In the genomic region with DNA sequence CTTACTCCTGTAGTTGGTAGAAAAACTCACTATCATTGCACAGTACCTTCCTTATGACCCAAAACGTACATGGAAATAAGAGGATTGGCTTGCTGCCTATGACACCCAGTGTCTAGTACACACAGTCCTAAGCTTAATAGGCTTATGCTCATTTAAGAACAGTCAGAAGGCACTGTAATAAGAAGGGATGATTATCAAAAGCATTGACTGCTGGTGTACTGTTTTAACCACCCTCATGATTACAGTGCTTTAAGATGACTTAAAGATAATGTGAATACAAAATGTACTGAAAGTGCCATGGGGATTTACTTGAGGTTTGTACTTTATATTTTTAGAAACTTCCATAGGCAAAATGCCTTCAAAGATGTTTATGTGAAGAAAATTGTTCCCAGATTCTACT, we compare ENCODE assay signal across 27 mouse cellular contexts.
DNase-seq lines count a peak whose midpoint lies in the region; ATAC-seq lines count a peak whose summit lies in the region.
"Had no signal": no experiment of that assay in that cellular context is flagged by ENCODE, and none has a peak within 500 bp of the region (broad histone marks: within the 10 kb centered on the region; RNA-seq: fewer than 3 reads in every experiment).

No protein-coding gene starts in this region.

- H3K9ac ChIP-seq in embryonic facial prominence, embryonic 14.5 days (ENCODE audit: low read depth, low read length), result no peak overlapping the region
- H3K9ac ChIP-seq: embryonic facial prominence, embryonic 12.5 days; embryonic facial prominence, embryonic 15.5 days; forebrain, embryonic 12.5 days had no signal

- no peak overlapping the region for H3K27ac ChIP-seq in embryonic facial prominence, embryonic 14.5 days (replicated peaks; ENCODE audit: low read depth, low read length)
- H3K27ac ChIP-seq in embryonic facial prominence, embryonic 10.5 days (replicated peaks), result no peak overlapping the region
- H3K27ac ChIP-seq: embryonic facial prominence, embryonic 12.5 days; embryonic facial prominence, embryonic 15.5 days; forebrain, embryonic 10.5 days; forebrain, embryonic 12.5 days had no signal

- ATAC-seq in embryonic facial prominence, embryonic 14.5 days (ENCODE audit: low read depth), result no peak
- ATAC-seq: CD4-positive, CD25-positive, alpha-beta regulatory T cell, adult 4 months; forebrain, embryonic 14.5 days; forebrain, embryonic 16.5 days had no signal

- intact Hi-C loops in heart, postnatal 36 days (cut with DNase I), result no loop called here

- no peaks in the 10 kb centered on the region for H3K4me1 ChIP-seq in embryonic facial prominence, embryonic 14.5 days (ENCODE audit: control insufficient read depth, insufficient read depth, low read length)
- no peaks in the 10 kb centered on the region for H3K4me1 ChIP-seq in embryonic facial prominence, embryonic 10.5 days
- H3K4me1 ChIP-seq: embryonic facial prominence, embryonic 12.5 days; embryonic facial prominence, embryonic 15.5 days; forebrain, embryonic 10.5 days; forebrain, embryonic 12.5 days had no signal

- WGBS in embryonic facial prominence, embryonic 14.5 days, result 62% methylated on average over 1 of the region's 1 CpGs
- WGBS in embryonic facial prominence, embryonic 10.5 days, result 91% methylated on average over 1 of the region's 1 CpGs

- no peaks in the 10 kb centered on the region for H3K36me3 ChIP-seq in embryonic facial prominence, embryonic 14.5 days (ENCODE audit: control insufficient read depth, insufficient read depth, low read length)
- no peaks in the 10 kb centered on the region for H3K36me3 ChIP-seq in embryonic facial prominence, embryonic 10.5 days (replicated peaks)
- H3K36me3 ChIP-seq: embryonic facial prominence, embryonic 12.5 days; embryonic facial prominence, embryonic 15.5 days; forebrain, embryonic 10.5 days; forebrain, embryonic 12.5 days; G1E had no signal

- no peaks in the 10 kb centered on the region for H3K27me3 ChIP-seq in embryonic facial prominence, embryonic 14.5 days (replicated peaks; ENCODE audit: control insufficient read depth, insufficient read depth, low read length)
- H3K27me3 ChIP-seq in embryonic facial prominence, embryonic 10.5 days (replicated peaks; ENCODE audit: low read depth, poor library complexity, severe bottlenecking), result no peaks in the 10 kb centered on the region
- H3K27me3 ChIP-seq: CH12.LX; embryonic facial prominence, embryonic 12.5 days; embryonic facial prominence, embryonic 15.5 days; forebrain, embryonic 12.5 days had no signal

- H3K4me2 ChIP-seq in embryonic facial prominence, embryonic 14.5 days (ENCODE audit: low read depth, low read length), result no peak overlapping the region
- H3K4me2 ChIP-seq: embryonic facial prominence, embryonic 12.5 days; embryonic facial prominence, embryonic 15.5 days; forebrain, embryonic 12.5 days had no signal

- H3K4me3 ChIP-seq in embryonic facial prominence, embryonic 14.5 days (ENCODE audit: low read depth, low read length), result no peak overlapping the region
- H3K4me3 ChIP-seq in embryonic facial prominence, embryonic 10.5 days, result no peak overlapping the region
- H3K4me3 ChIP-seq: embryonic facial prominence, embryonic 12.5 days; embryonic facial prominence, embryonic 15.5 days; erythroblast, embryonic 14.5 days; forebrain, embryonic 10.5 days; forebrain, embryonic 12.5 days had no signal

- peak; percentile 52 for DNase-seq in embryonic facial prominence, embryonic 14.5 days (ENCODE audit: low spot score)
- no peak for DNase-seq in embryonic facial prominence, embryonic 10.5 days (ENCODE audit: low spot score)
- DNase-seq in retina, postnatal 1 day, result peak; percentile 23
- DNase-seq in retina, embryonic 14.5 days (ENCODE audit: low spot score), result no peak
- peak; percentile 18 for DNase-seq in telencephalon, adult 2 months (ENCODE audit: low read depth, low spot score)
- no peak for DNase-seq in heart, postnatal 36 days
- DNase-seq: adrenal gland, adult 2 months; adrenal gland, postnatal 10 days; adrenal gland, postnatal 36 days; B cell, adult 2 months; cerebellum, adult 11 months; cerebellum, adult 18-20 months; cerebellum, adult 8-10 months; cerebellum, adult 9-11 months; cerebellum, postnatal 14 days; cerebellum, postnatal 36 days; embryo, embryonic 11 days had no signal

- no peaks in the 10 kb centered on the region for H3K9me3 ChIP-seq in embryonic facial prominence, embryonic 14.5 days (ENCODE audit: control insufficient read depth, low read length)
- H3K9me3 ChIP-seq in embryonic facial prominence, embryonic 10.5 days, result no peaks in the 10 kb centered on the region
- H3K9me3 ChIP-seq: embryonic facial prominence, embryonic 12.5 days; embryonic facial prominence, embryonic 15.5 days; forebrain, embryonic 10.5 days; forebrain, embryonic 12.5 days; G1E had no signal

Comparison
In these comparisons a context has a peak if more than half of its experiments do, and no peak if none do; other contexts are left out.
1. DNase-seq: peak in embryonic facial prominence, embryonic 14.5 days (single experiment), retina, postnatal 1 day (single experiment) and telencephalon, adult 2 months (single experiment); none in embryonic facial prominence, embryonic 10.5 days (single experiment), retina, embryonic 14.5 days (single experiment) and heart, postnatal 36 days (0 of 2).